ENCODE assay signal across 12 mouse cellular contexts in genomic region chr12:81333841-81334240, GRCm38 (mm10). TPM values are rescaled to one million over a fixed set of nuclear protein-coding genes. Genes with fewer than 3 reads are reported as not detected.
DNase-seq lines count a peak whose midpoint lies in the region; ATAC-seq lines count a peak whose summit lies in the region.
"Had no signal": no experiment of that assay in that cellular context is flagged by ENCODE, and none has a peak within 500 bp of the region (broad histone marks: within the 10 kb centered on the region; RNA-seq: fewer than 3 reads in every experiment).

No protein-coding gene starts in this region.

- H3K4me2 ChIP-seq in heart, embryonic 15.5 days: peak overlapping the region; percentile 95; the same call in 1 of the 2 replicates
- peak overlapping the region; percentile 99 for H3K4me2 ChIP-seq in embryonic facial prominence, embryonic 14.5 days (ENCODE audit: low read depth, low read length)
- peak overlapping the region; percentile 97 for H3K4me2 ChIP-seq in hindbrain, embryonic 11.5 days (replicated peaks; ENCODE audit: low read depth, low read length)
- H3K4me2 ChIP-seq in midbrain, embryonic 14.5 days (ENCODE audit: low read length): peak overlapping the region; percentile 96

- H3K9me3 ChIP-seq in heart, embryonic 15.5 days (replicated peaks): no peaks in the 10 kb centered on the region
- no peaks in the 10 kb centered on the region for H3K9me3 ChIP-seq in embryonic facial prominence, embryonic 14.5 days (ENCODE audit: control insufficient read depth, low read length)
- no peaks in the 10 kb centered on the region for H3K9me3 ChIP-seq in hindbrain, embryonic 11.5 days (ENCODE audit: control insufficient read depth, low read length)
- no peaks in the 10 kb centered on the region for H3K9me3 ChIP-seq in midbrain, embryonic 14.5 days (ENCODE audit: control insufficient read depth, low read length)

- H3K4me1 ChIP-seq in heart, embryonic 15.5 days (replicated peaks): peaks cover 13% of the 10 kb centered on the region
- no peaks in the 10 kb centered on the region for H3K4me1 ChIP-seq in embryonic facial prominence, embryonic 14.5 days (ENCODE audit: control insufficient read depth, insufficient read depth, low read length)
- no peaks in the 10 kb centered on the region for H3K4me1 ChIP-seq in hindbrain, embryonic 11.5 days (replicated peaks; ENCODE audit: control insufficient read depth, insufficient read depth, low read length)
- peaks cover 17% of the 10 kb centered on the region for H3K4me1 ChIP-seq in midbrain, embryonic 14.5 days (ENCODE audit: control insufficient read depth, insufficient read depth, low read length)

- H3K4me3 ChIP-seq in heart, embryonic 15.5 days: peak overlapping the region; percentile 57; the same call in 1 of the 2 replicates
- H3K4me3 ChIP-seq in embryonic facial prominence, embryonic 14.5 days (ENCODE audit: low read depth, low read length): peak overlapping the region; percentile 65; the same call in 1 of the 2 replicates
- no peak overlapping the region for H3K4me3 ChIP-seq in hindbrain, embryonic 11.5 days (ENCODE audit: low read depth, low read length)
- peak overlapping the region; percentile 80 for H3K4me3 ChIP-seq in midbrain, embryonic 14.5 days (replicated peaks; ENCODE audit: low read depth, low read length)

- peaks cover 68% of the 10 kb centered on the region for H3K27me3 ChIP-seq in heart, embryonic 15.5 days
- peaks cover 19% of the 10 kb centered on the region for H3K27me3 ChIP-seq in embryonic facial prominence, embryonic 14.5 days (replicated peaks; ENCODE audit: control insufficient read depth, insufficient read depth, low read length)
- peaks cover 3% of the 10 kb centered on the region; the same call in 1 of the 2 replicates for H3K27me3 ChIP-seq in hindbrain, embryonic 11.5 days (ENCODE audit: control insufficient read depth, insufficient read depth, low read length)
- no peaks in the 10 kb centered on the region for H3K27me3 ChIP-seq in midbrain, embryonic 14.5 days (ENCODE audit: control insufficient read depth, insufficient read depth, low read length)

- WGBS in heart, embryonic 15.5 days: 77% methylated on average over 5 of the region's 5 CpGs
- 59% methylated on average over 5 of the region's 5 CpGs for WGBS in embryonic facial prominence, embryonic 14.5 days
- 78% methylated on average over 5 of the region's 5 CpGs for WGBS in hindbrain, embryonic 11.5 days
- 63% methylated on average over 5 of the region's 5 CpGs for WGBS in midbrain, embryonic 14.5 days

- H3K36me3 ChIP-seq in heart, embryonic 15.5 days: no peaks in the 10 kb centered on the region
- no peaks in the 10 kb centered on the region for H3K36me3 ChIP-seq in embryonic facial prominence, embryonic 14.5 days (ENCODE audit: control insufficient read depth, insufficient read depth, low read length)
- H3K36me3 ChIP-seq in hindbrain, embryonic 11.5 days (ENCODE audit: control insufficient read depth, insufficient read depth, low read length): no peaks in the 10 kb centered on the region
- H3K36me3 ChIP-seq in midbrain, embryonic 14.5 days (ENCODE audit: control insufficient read depth, insufficient read depth, low read length): no peaks in the 10 kb centered on the region

- H3K9ac ChIP-seq in heart, embryonic 15.5 days: no peak overlapping the region
- no peak overlapping the region for H3K9ac ChIP-seq in embryonic facial prominence, embryonic 14.5 days (ENCODE audit: low read depth, low read length)
- H3K9ac ChIP-seq in hindbrain, embryonic 11.5 days (ENCODE audit: low read depth, low read length): no peak overlapping the region
- peak overlapping the region; percentile 88; the same call in 1 of the 2 replicates for H3K9ac ChIP-seq in midbrain, embryonic 14.5 days (replicated peaks; ENCODE audit: low read length)
- H3K9ac ChIP-seq: liver, embryonic 14.5 days had no signal

- intact Hi-C loops in heart, postnatal 10 days (cut with DNase I): no loop called here

- ATAC-seq in heart, embryonic 15.5 days (replicated peaks; ENCODE audit: insufficient number of reproducible peaks, insufficient read depth, low FRiP score, low read depth): no peak
- ATAC-seq in embryonic facial prominence, embryonic 14.5 days (ENCODE audit: low read depth): peak; percentile 19; the same call in 1 of the 2 replicates
- ATAC-seq in hindbrain, embryonic 11.5 days (ENCODE audit: low FRiP score): no peak
- no peak for ATAC-seq in midbrain, embryonic 14.5 days (ENCODE audit: low FRiP score, low TSS enrichment)
- ATAC-seq in erythroblast, adult 5-6 weeks (replicated peaks; ENCODE audit: low FRiP score, poor library complexity, severe bottlenecking): no peak
- ATAC-seq: inflammation-experienced regulatory T-cells, adult 6 months had no signal

- H3K27ac ChIP-seq in heart, embryonic 15.5 days: no peak overlapping the region
- H3K27ac ChIP-seq in embryonic facial prominence, embryonic 14.5 days (replicated peaks; ENCODE audit: low read depth, low read length): no peak overlapping the region
- no peak overlapping the region for H3K27ac ChIP-seq in hindbrain, embryonic 11.5 days (ENCODE audit: low read depth, low read length)
- no peak overlapping the region for H3K27ac ChIP-seq in midbrain, embryonic 14.5 days (replicated peaks; ENCODE audit: low read depth, low read length)
- H3K27ac ChIP-seq: liver, embryonic 14.5 days had no signal

- DNase-seq in heart, postnatal 10 days: no peak
- peak; percentile 43 for DNase-seq in embryonic facial prominence, embryonic 14.5 days (ENCODE audit: low spot score)
- DNase-seq in hindbrain, embryonic 11.5 days (ENCODE audit: low spot score): peak; percentile 4
- DNase-seq in midbrain, embryonic 14.5 days: peak; percentile 12
- DNase-seq in frontal cortex, postnatal 25 days (ENCODE audit: low spot score in 2 of 2): no peak
- no peak for DNase-seq in right cerebral cortex, postnatal 10 days (ENCODE audit: low spot score in 2 of 2)
- DNase-seq: thymus, adult 18-20 months had no signal

RNA-seq across cellular contexts. Expression of gene Slc8a3, which starts 0.9 kb away (rescaled TPM):
- polyA plus RNA-seq in heart, embryonic 15.5 days (2015; fragmentation: Nextera tagmentation; extraction: Ambion mirVana): 0.60 TPM in 2 replicates
- total RNA-seq in heart, postnatal 10 days (2021): under 1 TPM; 0.26 to 0.27 TPM
- polyA plus RNA-seq in embryonic facial prominence, embryonic 14.5 days (2014; fragmentation: Nextera tagmentation; extraction: Ambion mirVana): 4.8 and 7.7 TPM in 2 replicates
- polyA plus RNA-seq in hindbrain, embryonic 11.5 days (2014; fragmentation: Nextera tagmentation; extraction: Ambion mirVana): 1.6 and 1.7 TPM in 2 replicates
- 6.1 and 6.8 TPM in 2 replicates for polyA plus RNA-seq in midbrain, embryonic 14.5 days (2014; fragmentation: Nextera tagmentation; extraction: Ambion mirVana)
- total RNA-seq in erythroblast, adult 5-6 weeks (2015; ENCODE audit: low replicate concordance): not detected in 2 replicates
- total RNA-seq in erythroblast, adult 5-6 weeks (2017; ENCODE audit: low replicate concordance): not detected in 2 replicates
- total RNA-seq: megakaryocyte-erythroid progenitor cell, adult 5-6 weeks had no signal
- polyA plus RNA-seq: inflammation-experienced regulatory T-cells, adult 6 months had no signal

RNA-seq across cellular contexts. Expression of gene Gm4787, which starts 45.4 kb away (rescaled TPM):
- polyA plus RNA-seq in heart, embryonic 15.5 days (2015; fragmentation: Nextera tagmentation; extraction: Ambion mirVana): 0.14 and 0.22 TPM in 2 replicates
- under 1 TPM; 0.45 to 0.55 TPM for total RNA-seq in heart, postnatal 10 days (2021)
- polyA plus RNA-seq in embryonic facial prominence, embryonic 14.5 days (2014; fragmentation: Nextera tagmentation; extraction: Ambion mirVana): 0.25 and 0.35 TPM in 2 replicates
- 0.31 and 0.39 TPM in 2 replicates for polyA plus RNA-seq in hindbrain, embryonic 11.5 days (2014; fragmentation: Nextera tagmentation; extraction: Ambion mirVana)
- 0.32 and 0.39 TPM in 2 replicates for polyA plus RNA-seq in midbrain, embryonic 14.5 days (2014; fragmentation: Nextera tagmentation; extraction: Ambion mirVana)
- not detected in 2 replicates for total RNA-seq in erythroblast, adult 5-6 weeks (2015; ENCODE audit: low replicate concordance)
- total RNA-seq in erythroblast, adult 5-6 weeks (2017; ENCODE audit: low replicate concordance): 0.42 TPM in 1 of 2 replicates, not detected in the other

Comparison
In these comparisons a context has a peak if more than half of its experiments do, and no peak if none do; other contexts are left out.
1. DNase-seq: peak in embryonic facial prominence, embryonic 14.5 days (single experiment), hindbrain, embryonic 11.5 days (single experiment) and midbrain, embryonic 14.5 days (single experiment); none in heart, postnatal 10 days (0 of 2), frontal cortex, postnatal 25 days (0 of 2) and right cerebral cortex, postnatal 10 days (0 of 2).
2. Peak in every context shown above with its lines, with median percentiles within 50 percentile points of each other: H3K4me2 ChIP-seq.